Mouse (Mus musculus): ENCODE results near the gene Eif3a. TPM values are rescaled to one million over a fixed set of nuclear protein-coding genes. Genes with fewer than 3 reads are reported as not detected.

The Eif3a gene
- total RNA-seq (2023), result 95.1 and 138 TPM in 2 replicates

GRCm38 (mm10) chr19:60790551-60791161 lies at the start of gene Eif3a:
Gene Eif3a, minus strand, starts transcription at chr19:60790658.

GRCm38 (mm10) chr19:60811098-60812035 lies 20.9 kb upstream of the Eif3a start, which contains the start of gene Fam45a:
Gene Fam45a, plus strand, starts transcription at chr19:60811585.

DNA sequence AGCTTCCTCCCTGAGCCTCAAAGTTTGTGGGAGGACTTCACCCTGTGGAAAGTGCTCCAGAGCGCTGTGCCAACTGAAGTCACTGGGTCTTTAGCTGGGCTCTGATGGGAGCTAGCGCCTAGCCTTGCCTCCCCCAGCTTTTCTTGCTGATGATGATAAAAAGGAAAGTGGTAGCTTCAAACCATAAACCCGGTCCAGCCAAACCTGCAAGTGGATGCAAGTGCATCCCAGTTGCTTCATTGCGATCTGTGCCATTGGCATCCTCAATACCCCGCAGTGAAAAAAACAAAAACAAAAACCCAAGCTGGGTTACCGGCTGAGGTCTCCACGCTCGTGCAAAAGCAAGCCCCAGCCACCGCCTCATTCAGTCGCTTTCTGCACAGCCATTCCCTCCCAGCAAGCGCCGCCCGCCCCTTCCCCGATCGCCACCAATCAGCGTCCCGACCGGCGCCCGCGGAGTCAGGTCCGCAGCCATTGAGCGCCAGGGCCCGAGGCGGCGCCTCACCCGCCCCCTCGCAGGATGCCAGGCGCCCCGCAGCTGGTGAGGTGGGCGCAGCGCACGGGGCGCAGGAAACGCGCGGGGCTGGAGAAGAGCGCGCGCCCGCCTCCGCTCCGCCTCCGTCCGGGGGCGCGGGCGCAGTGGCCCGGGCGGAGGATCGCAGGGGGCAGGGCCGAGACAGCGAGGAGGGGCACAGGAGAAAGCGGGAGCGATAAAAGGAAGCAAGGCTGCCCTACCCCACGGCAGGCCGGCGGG lies 34.8 kb downstream of the Eif3a start, which contains the start of gene Nanos1:
TSS of gene Nanos1 (plus strand) at position 550 of the 754 bp plus-strand sequence.

Other genes with a start within 250 kb of the Eif3a start
- 57.0 and 71.3 TPM in 2 replicates for gene Cacul1, start 209.6 kb downstream of the Eif3a start, total RNA-seq (2023)
- gene Nanos1, start 34.7 kb downstream of the Eif3a start, total RNA-seq (2023), result 2.4 and 3.0 TPM in 2 replicates
- gene Fam45a, start 20.9 kb upstream of the Eif3a start, total RNA-seq (2023), result 22.5 and 25.0 TPM in 2 replicates
- 0.54 and 1.5 TPM in 2 replicates for gene Sfxn4, start 70.8 kb upstream of the Eif3a start, total RNA-seq (2023)
- gene Prdx3, start 83.9 kb upstream of the Eif3a start, total RNA-seq (2023), result 19.1 and 25.3 TPM in 2 replicates
- 26.3 and 30.4 TPM in 2 replicates for gene Grk5, start 99.1 kb upstream of the Eif3a start, total RNA-seq (2023)

Data from neutrophil, adult 65 days (primary cell).